Mouse (Mus musculus) thymus, postnatal 10 days (tissue): Measurements from ENCODE around the gene Cacna1b.

Experiments used
- DNase-seq, 2 experiments: peaks; one replicate each; pipeline ENCODE4 v3.0.0; 2021; ENCODE audit warnings: low spot score in 2 of 2

Gene Cacna1b

GRCm38 (mm10) chr2:24659150-24659775 is 103.7 kb downstream of the Cacna1b start:
- no peak for DNase-seq

DNA sequence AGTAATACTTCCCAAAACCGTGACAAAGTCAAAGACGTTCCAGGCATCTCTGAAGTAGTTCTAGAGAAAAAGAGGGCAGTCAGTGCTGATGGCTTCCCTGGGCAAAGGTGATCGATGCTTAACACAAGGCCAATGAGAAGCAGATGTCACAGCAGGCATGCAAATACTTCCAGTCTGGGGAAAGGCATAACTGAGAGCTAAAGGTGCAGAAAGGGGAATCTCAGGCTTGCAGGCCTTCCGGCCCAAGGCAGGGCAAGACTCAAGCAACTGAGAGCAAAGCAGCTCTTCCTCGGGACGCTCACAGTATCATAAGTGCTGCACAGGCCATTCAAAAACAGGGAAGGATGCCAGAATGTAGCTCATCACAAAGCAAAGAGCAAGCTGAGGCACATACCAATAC is 114.4 kb downstream of the Cacna1b start:
- DNase-seq = no peak

GRCm38 (mm10) chr2:24646452-24647146 is 116.4 kb downstream of the Cacna1b start:
- DNase-seq = no peak

GRCm38 (mm10) chr2:24642834-24643233 is 120.1 kb downstream of the Cacna1b start:
- DNase-seq = no peak

- no peak for DNase-seq
Measured at GRCm38 (mm10) chr2:24638102-24638954, 124.6 kb downstream of the Cacna1b start.

DNA sequence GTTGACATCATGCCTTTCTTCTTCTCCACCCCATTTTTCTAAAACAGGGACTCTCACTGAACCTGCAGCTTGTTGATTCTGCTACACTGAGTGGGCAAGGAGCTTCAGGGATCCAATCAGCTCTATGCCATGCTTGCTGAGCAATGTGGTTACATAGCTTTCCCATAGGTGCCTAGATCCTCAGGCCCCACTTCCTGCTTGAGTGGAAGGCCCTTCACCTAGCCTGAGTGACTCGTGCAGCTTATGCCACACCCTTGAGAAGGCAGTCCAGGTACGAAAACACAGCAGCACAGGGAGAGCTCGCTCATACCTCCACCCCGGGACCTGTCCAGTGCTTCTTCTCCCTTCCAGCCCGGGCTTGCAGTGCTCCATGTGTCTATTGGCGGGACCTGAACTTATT is 129.3 kb downstream of the Cacna1b start:
- DNase-seq = no peak

GRCm38 (mm10) chr2:24617141-24617540 is 145.8 kb downstream of the Cacna1b start:
- DNase-seq = no peak

- no peak for DNase-seq
Measured at GRCm38 (mm10) chr2:24609789-24610188, 153.2 kb downstream of the Cacna1b start.

GRCm38 (mm10) chr2:24608765-24609138 is 154.2 kb downstream of the Cacna1b start:
- no peak for DNase-seq

GRCm38 (mm10) chr2:24607905-24608764 is 154.8 kb downstream of the Cacna1b start:
- no peak for DNase-seq

GRCm38 (mm10) chr2:24606531-24606930 is 156.4 kb downstream of the Cacna1b start:
- DNase-seq = no peak

DNA sequence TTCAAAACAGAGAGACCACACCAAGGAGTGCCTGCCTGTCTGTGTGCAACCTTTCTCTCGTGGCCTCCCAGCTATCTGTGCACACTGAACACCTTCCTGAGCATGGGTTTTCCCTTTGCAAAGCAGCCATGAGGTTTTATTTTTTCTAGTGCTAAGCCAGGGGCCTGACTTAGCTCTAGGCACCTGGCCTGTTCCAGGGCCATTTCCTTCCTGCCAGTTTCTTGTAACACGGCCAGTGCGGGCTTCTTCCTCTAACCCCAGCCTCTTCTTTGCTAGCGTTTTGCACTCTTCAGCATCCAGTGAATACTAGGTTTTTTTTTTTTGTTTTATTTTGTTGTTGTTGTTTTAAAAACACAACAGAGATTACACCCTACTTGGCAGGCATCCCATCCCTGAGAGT is 157.9 kb downstream of the Cacna1b start:
- DNase-seq = peak in 1 of 2 experiments; percentile 21

- no peak for DNase-seq
Measured at GRCm38 (mm10) chr2:24589426-24589825, 173.5 kb downstream of the Cacna1b start.

DNA sequence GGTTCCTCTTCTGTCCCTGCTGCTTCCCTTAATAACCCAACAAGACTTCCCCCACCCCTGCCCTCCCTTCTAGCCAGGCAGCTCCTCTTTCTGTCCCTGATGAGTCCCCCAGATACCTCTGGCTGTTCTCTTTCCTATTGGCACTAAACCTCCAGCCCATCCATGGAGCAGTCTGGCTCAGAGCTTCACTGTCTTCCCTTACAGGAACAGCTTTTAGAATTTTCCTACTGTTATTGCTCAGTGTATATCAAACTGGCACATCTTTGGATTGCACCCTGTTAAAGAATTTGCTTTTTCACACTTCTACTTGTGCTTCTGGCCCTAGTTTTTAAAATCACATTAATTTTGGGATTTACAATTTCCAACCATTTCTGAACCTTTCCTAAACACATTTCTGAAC is 175.0 kb downstream of the Cacna1b start:
- DNase-seq = no peak

GRCm38 (mm10) chr2:24574616-24575015 is 188.3 kb downstream of the Cacna1b start:
- DNase-seq = peak; percentile 13 to 55

DNA sequence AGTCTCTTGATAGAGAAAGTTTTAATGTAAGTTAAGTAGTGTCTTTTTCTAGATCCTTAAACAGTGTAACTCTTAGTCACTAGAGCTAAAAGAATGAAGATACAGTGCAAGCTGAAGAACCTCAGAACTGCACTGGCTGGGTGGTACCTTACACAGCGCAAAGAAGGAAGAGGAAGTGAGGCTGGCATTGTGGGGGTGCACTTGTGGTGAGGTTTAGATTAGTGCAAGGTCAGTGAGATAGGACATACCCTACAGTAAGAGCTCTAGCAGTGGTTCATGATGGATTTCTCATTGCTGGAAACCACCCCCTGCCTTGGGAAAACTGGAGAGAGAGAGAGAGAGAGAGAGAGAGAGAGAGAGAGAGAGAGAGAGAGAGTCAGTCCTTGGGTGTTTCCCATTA is 192.0 kb downstream of the Cacna1b start:
- no peak for DNase-seq

- DNase-seq = peak in 1 of 2 experiments; percentile 30
Measured at GRCm38 (mm10) chr2:24568555-24568954, 194.4 kb downstream of the Cacna1b start.

- no peak for DNase-seq
Measured at GRCm38 (mm10) chr2:24562547-24563290, 200.2 kb downstream of the Cacna1b start.

GRCm38 (mm10) chr2:24561946-24562345 is 201.0 kb downstream of the Cacna1b start:
- DNase-seq = no peak

DNA sequence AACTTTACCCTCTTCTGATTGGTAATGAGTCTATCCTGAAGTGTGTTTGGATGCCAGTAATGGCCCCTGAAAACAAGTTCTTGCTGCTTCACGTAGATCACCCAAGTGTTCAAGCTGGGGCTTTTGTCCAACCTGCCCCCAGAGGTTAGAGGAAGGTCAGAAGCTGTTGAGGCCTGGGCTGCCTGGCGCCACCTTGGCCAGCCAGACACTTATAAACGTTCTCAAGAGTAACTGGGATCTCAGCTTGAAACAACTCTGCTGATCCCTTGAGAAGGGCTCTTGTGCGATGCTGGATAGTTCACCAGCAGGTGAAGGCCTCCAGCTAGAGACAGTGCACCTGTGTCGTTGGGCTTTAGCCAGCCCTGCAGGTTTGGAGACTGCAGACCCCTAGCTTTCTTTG is 202.8 kb downstream of the Cacna1b start:
- no peak for DNase-seq

DNA sequence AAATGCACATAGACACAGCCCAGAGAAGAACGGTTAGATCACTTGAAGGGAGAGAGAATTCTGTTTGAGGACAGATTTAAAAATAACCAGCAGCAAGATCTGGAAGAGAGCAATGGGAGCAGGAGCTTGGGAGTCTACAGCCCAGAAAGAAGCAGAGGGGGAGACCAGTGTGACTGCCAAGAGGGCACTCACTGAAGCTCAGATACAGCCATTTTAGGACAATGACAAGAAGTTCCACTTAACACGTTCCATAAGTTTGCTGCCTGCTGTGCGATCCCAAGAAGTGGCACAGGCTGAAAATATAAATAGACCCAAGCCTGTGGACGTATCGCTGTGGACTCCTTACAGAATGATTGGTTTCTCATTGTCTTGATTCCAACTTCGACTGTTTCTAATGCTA is 206.6 kb downstream of the Cacna1b start:
- DNase-seq = no peak
